18 mouse cellular contexts compared by ENCODE assay signal in genomic region chr10:75378688-75379087, GRCm38 (mm10). TPM values are rescaled to one million over a fixed set of nuclear protein-coding genes. Genes with fewer than 3 reads are reported as not detected.
DNase-seq lines count a peak whose midpoint lies in the region; ATAC-seq and TF ChIP-seq lines count a peak whose summit lies in the region.
"Had no signal": no experiment of that assay in that cellular context is flagged by ENCODE, and none has a peak within 500 bp of the region (broad histone marks: within the 10 kb centered on the region; RNA-seq: fewer than 3 reads in every experiment).

No protein-coding gene starts in this region.

- no peak overlapping the region for H3K9ac ChIP-seq in heart, embryonic 16.5 days (ENCODE audit: low read length)
- H3K9ac ChIP-seq: hindbrain, embryonic 12.5 days; liver, embryonic 15.5 days; midbrain, embryonic 12.5 days had no signal

- ATAC-seq in heart, embryonic 16.5 days (replicated peaks; ENCODE audit: extremely low read depth, insufficient read depth, low FRiP score): peak; percentile 67; the same call in 1 of the 2 replicates
- no peak for ATAC-seq in frontal cortex, adult (ENCODE audit: low TSS enrichment)
- ATAC-seq: forebrain, embryonic 14.5 days had no signal

- no peaks in the 10 kb centered on the region for H3K9me3 ChIP-seq in heart, embryonic 16.5 days (replicated peaks; ENCODE audit: control insufficient read depth, low read length)
- H3K9me3 ChIP-seq: hindbrain, embryonic 12.5 days; liver, embryonic 15.5 days; midbrain, embryonic 12.5 days had no signal

- peak overlapping the region; percentile 29 for H3K4me2 ChIP-seq in heart, embryonic 16.5 days (ENCODE audit: low read depth, low read length)
- H3K4me2 ChIP-seq: hindbrain, embryonic 12.5 days; liver, embryonic 15.5 days; midbrain, embryonic 12.5 days had no signal

- H3K79me3 ChIP-seq in C2C12 (ENCODE audit: low read depth): no peaks in the 10 kb centered on the region

- no peak for TF ChIP-seq CTCF in C2C12 (IDR thresholded peaks at IDR 0.05; ENCODE audit: control insufficient read depth, insufficient read depth, insufficient read length)

- no peaks in the 10 kb centered on the region for H3K79me2 ChIP-seq in C2C12 (ENCODE audit: control insufficient read depth, insufficient read depth)

- H3K4me3 ChIP-seq in C2C12 (ENCODE audit: insufficient read depth, poor library complexity, severe bottlenecking): no peak overlapping the region
- H3K4me3 ChIP-seq in heart, embryonic 16.5 days (ENCODE audit: low read length): no peak overlapping the region
- H3K4me3 ChIP-seq: hindbrain, embryonic 12.5 days; liver, embryonic 15.5 days; midbrain, embryonic 12.5 days had no signal

- no peak overlapping the region for H3ac ChIP-seq in C2C12 (ENCODE audit: control insufficient read depth, insufficient read length, low read depth)

- peak; percentile 18 for DNase-seq in gastrocnemius, postnatal 10 days
- no peak for DNase-seq in gastrocnemius, postnatal 14 days
- peak; percentile 82 for DNase-seq in fibroblast of lung, adult 2 months (ENCODE audit: low read depth)
- no peak for DNase-seq in embryo, embryonic 11 days
- DNase-seq in urinary bladder, adult 2 months (ENCODE audit: low spot score): no peak
- DNase-seq: cerebellum, adult 9-11 months; kidney, adult 9 months; kidney, postnatal 36 days; layer of hippocampus, adult 9-11 months; thymus, postnatal 25 days had no signal

- H3K36me3 ChIP-seq in C2C12 (ENCODE audit: control insufficient read depth, insufficient read depth): no peaks in the 10 kb centered on the region
- H3K36me3 ChIP-seq in heart, embryonic 16.5 days (ENCODE audit: control insufficient read depth, insufficient read depth): no peaks in the 10 kb centered on the region
- H3K36me3 ChIP-seq: hindbrain, embryonic 12.5 days; liver, embryonic 15.5 days; midbrain, embryonic 12.5 days had no signal

- WGBS in heart, embryonic 16.5 days: 32% methylated on average over 10 of the region's 10 CpGs

- H3K27me3 ChIP-seq in C2C12 (ENCODE audit: control insufficient read depth, insufficient read depth, insufficient read length): no peaks in the 10 kb centered on the region
- H3K27me3 ChIP-seq in heart, embryonic 16.5 days (ENCODE audit: control insufficient read depth, insufficient read depth, low read length): no peaks in the 10 kb centered on the region
- H3K27me3 ChIP-seq: hindbrain, embryonic 12.5 days; liver, embryonic 15.5 days; midbrain, embryonic 12.5 days had no signal

- intact Hi-C loops in gastrocnemius, postnatal 14 days (cut with DNase I; ENCODE audit: low total_unique reads): no loop called here

- peak overlapping the region; percentile 80 for H3K27ac ChIP-seq in heart, embryonic 16.5 days (ENCODE audit: low read length)
- H3K27ac ChIP-seq: hindbrain, embryonic 12.5 days; liver, embryonic 15.5 days; macrophage; midbrain, embryonic 12.5 days had no signal

- peaks cover 6% of the 10 kb centered on the region; the same call in 1 of the 2 replicates for H3K4me1 ChIP-seq in heart, embryonic 16.5 days (ENCODE audit: control insufficient read depth, insufficient read depth, low read length)
- H3K4me1 ChIP-seq: hindbrain, embryonic 12.5 days; liver, embryonic 15.5 days; midbrain, embryonic 12.5 days had no signal

TF ChIP-seq in C2C12, 6 proteins besides CTCF, POLR2A, EP300 and RAD21:
- TF ChIP-seq MAX (IDR thresholded peaks at IDR 0.05): no peak
- TF ChIP-seq FOSL1 (IDR thresholded peaks at IDR 0.05; ENCODE audit: insufficient read depth, low read length, poor library complexity, severe bottlenecking): no peak
- TF ChIP-seq CEBPB (IDR thresholded peaks at IDR 0.05; ENCODE audit: low read depth): no peak
- no peak for TF ChIP-seq USF1 (IDR thresholded peaks at IDR 0.05; ENCODE audit: low read depth)
- peak; percentile 51 for TF ChIP-seq MYOD1 (IDR thresholded peaks at IDR 0.05; ENCODE audit: control insufficient read depth, insufficient read length, low read depth)
- no peak for TF ChIP-seq MYOG (IDR thresholded peaks at IDR 0.05; ENCODE audit: control insufficient read depth, extremely low read depth, insufficient read length)

RNA-seq across cellular contexts. Expression of gene Upb1, which starts 22.2 kb away (rescaled TPM):
- total RNA-seq in gastrocnemius, postnatal 10 days (2021): under 1 TPM; 0.20 to 0.21 TPM
- total RNA-seq in gastrocnemius, postnatal 14 days (2021): under 1 TPM in 1 of 2 experiments, not detected in 1; 0.29 TPM
- polyA plus RNA-seq in C2C12 (2012; fragmentation: generic; extraction: Trizol): 0.06 TPM
- 0.87 and 0.91 TPM in 2 replicates for polyA plus RNA-seq in heart, embryonic 16.5 days (2015; fragmentation: Nextera tagmentation; extraction: Ambion mirVana)
- polyA plus RNA-seq in urinary bladder, adult 2 months (2012; rRNA removed): 0.90 and 1.0 TPM in 2 replicates
- polyA plus RNA-seq: hindbrain, embryonic 12.5 days had no signal

Comparison
In these comparisons a context has a peak if more than half of its experiments do, and no peak if none do; other contexts are left out.
1. DNase-seq: peak in gastrocnemius, postnatal 10 days (single experiment) and fibroblast of lung, adult 2 months (single experiment); none in gastrocnemius, postnatal 14 days (single experiment), embryo, embryonic 11 days (single experiment) and urinary bladder, adult 2 months (single experiment).